In genomic region chr10:68238182-68238581, GRCm38 (mm10) we compare ENCODE assay signal across 16 mouse cellular contexts. TPM values are rescaled to one million over a fixed set of nuclear protein-coding genes. Genes with fewer than 3 reads are reported as not detected.
DNase-seq lines count a peak whose midpoint lies in the region; ATAC-seq and TF ChIP-seq lines count a peak whose summit lies in the region.
"Had no signal": no experiment of that assay in that cellular context is flagged by ENCODE, and none has a peak within 500 bp of the region (broad histone marks: within the 10 kb centered on the region; RNA-seq: fewer than 3 reads in every experiment).

No protein-coding gene starts in this region.

- no peak overlapping the region for H3K27ac ChIP-seq in forebrain, embryonic 16.5 days (ENCODE audit: low read length)
- no peak overlapping the region for H3K27ac ChIP-seq in forebrain, embryonic 13.5 days
- H3K27ac ChIP-seq in layer of hippocampus, adult 2 months: peak overlapping the region; percentile 57; the same call in 1 of the 2 replicates
- peak overlapping the region; percentile 76 for H3K27ac ChIP-seq in thymus, adult 2 months (ENCODE audit: control insufficient read depth, insufficient read depth, low read length)
- H3K27ac ChIP-seq: heart, embryonic 13.5 days; hindbrain, embryonic 15.5 days; limb, embryonic 13.5 days had no signal

- H3K4me1 ChIP-seq in forebrain, embryonic 16.5 days (replicated peaks; ENCODE audit: control insufficient read depth, insufficient read depth, low read length): peaks cover 5% of the 10 kb centered on the region
- peaks cover 19% of the 10 kb centered on the region for H3K4me1 ChIP-seq in forebrain, embryonic 13.5 days
- H3K4me1 ChIP-seq in thymus, adult 2 months (replicated peaks; ENCODE audit: control insufficient read depth, insufficient read depth, low read length): peaks cover 13% of the 10 kb centered on the region

- H3K9ac ChIP-seq in forebrain, embryonic 16.5 days (replicated peaks; ENCODE audit: low read depth, low read length): no peak overlapping the region
- no peak overlapping the region for H3K9ac ChIP-seq in forebrain, embryonic 13.5 days
- H3K9ac ChIP-seq: heart, embryonic 13.5 days; hindbrain, embryonic 15.5 days; limb, embryonic 13.5 days had no signal

- no peak for DNase-seq in layer of hippocampus, adult 2 months (ENCODE audit: low spot score in 2 of 2)
- no peak for DNase-seq in layer of hippocampus, postnatal 36 days
- no peak for DNase-seq in thymus, adult 2 months
- no peak for DNase-seq in thymus, adult 18-20 months
- no peak for DNase-seq in urinary bladder, adult 18-20 months (ENCODE audit: low spot score in 2 of 2)
- no peak for DNase-seq in thymus, postnatal 4 days
- DNase-seq: adrenal gland, postnatal 10 days; cerebellum, postnatal 14 days; gastrocnemius, postnatal 14 days; kidney, postnatal 10 days; midbrain, embryonic 14.5 days had no signal

- 0 out of 2 replicates have a peak, but pooled peaks have one; percentile 23 for ATAC-seq in forebrain, embryonic 16.5 days
- no peak for ATAC-seq in forebrain, embryonic 13.5 days

- H3K4me2 ChIP-seq in forebrain, embryonic 16.5 days (ENCODE audit: low read length): no peak overlapping the region
- no peak overlapping the region for H3K4me2 ChIP-seq in forebrain, embryonic 13.5 days
- H3K4me2 ChIP-seq: heart, embryonic 13.5 days; hindbrain, embryonic 15.5 days; limb, embryonic 13.5 days had no signal

- TF ChIP-seq POLR2A in thymus, adult 2 months (IDR thresholded peaks at IDR 0.05; ENCODE audit: control insufficient read depth, extremely low read depth, insufficient read depth, low read length, poor library complexity): no peak

- no peak for TF ChIP-seq CTCF in layer of hippocampus, adult 2 months (conservative IDR thresholded peaks at IDR 0.05)
- TF ChIP-seq CTCF in thymus, adult 2 months (IDR thresholded peaks at IDR 0.05; ENCODE audit: borderline replicate concordance, control insufficient read depth, extremely low read depth, insufficient read depth, low read length, poor library complexity): no peak

- no peaks in the 10 kb centered on the region for H3K9me3 ChIP-seq in forebrain, embryonic 16.5 days (ENCODE audit: control insufficient read depth, low read length)
- no peaks in the 10 kb centered on the region for H3K9me3 ChIP-seq in forebrain, embryonic 13.5 days (replicated peaks)
- H3K9me3 ChIP-seq: heart, embryonic 13.5 days; hindbrain, embryonic 15.5 days; limb, embryonic 13.5 days had no signal

- WGBS in forebrain, embryonic 16.5 days: 16% methylated on average over 3 of the region's 3 CpGs
- 28% methylated on average over 3 of the region's 3 CpGs for WGBS in forebrain, embryonic 13.5 days
- 87% methylated on average over 3 of the region's 3 CpGs for WGBS in thymus, adult 2 months

- H3K27me3 ChIP-seq in forebrain, embryonic 16.5 days (replicated peaks; ENCODE audit: control insufficient read depth, insufficient read depth, low read length): no peaks in the 10 kb centered on the region
- H3K27me3 ChIP-seq in forebrain, embryonic 13.5 days: no peaks in the 10 kb centered on the region
- no peaks in the 10 kb centered on the region for H3K27me3 ChIP-seq in thymus, adult 2 months (ENCODE audit: control insufficient read depth, insufficient read depth, low read length)
- H3K27me3 ChIP-seq: heart, embryonic 13.5 days; hindbrain, embryonic 15.5 days; limb, embryonic 13.5 days had no signal

- no peaks in the 10 kb centered on the region for H3K36me3 ChIP-seq in forebrain, embryonic 16.5 days (ENCODE audit: control insufficient read depth, insufficient read depth)
- peaks cover 5% of the 10 kb centered on the region; the same call in 1 of the 2 replicates for H3K36me3 ChIP-seq in forebrain, embryonic 13.5 days (ENCODE audit: poor library complexity, severe bottlenecking)
- H3K36me3 ChIP-seq in thymus, adult 2 months (ENCODE audit: control insufficient read depth, insufficient read depth, low read length): no peaks in the 10 kb centered on the region

- H3K4me3 ChIP-seq in forebrain, embryonic 16.5 days (replicated peaks; ENCODE audit: low read length): no peak overlapping the region
- H3K4me3 ChIP-seq in forebrain, embryonic 13.5 days: no peak overlapping the region
- H3K4me3 ChIP-seq in layer of hippocampus, adult 2 months: no peak overlapping the region
- no peak overlapping the region for H3K4me3 ChIP-seq in thymus, adult 2 months (ENCODE audit: control insufficient read depth, insufficient read depth, low read length)
- H3K4me3 ChIP-seq: heart, embryonic 13.5 days; hindbrain, embryonic 15.5 days; limb, embryonic 13.5 days had no signal

RNA-seq across cellular contexts. Expression of gene Arid5b, which starts 40.4 kb away (rescaled TPM):
- 14.4 and 14.7 TPM in 2 replicates for polyA plus RNA-seq in forebrain, embryonic 16.5 days (2015; fragmentation: Nextera tagmentation; extraction: Ambion mirVana)
- 12.6 and 15.2 TPM in 2 replicates for polyA plus RNA-seq in forebrain, embryonic 13.5 days (2015; fragmentation: Nextera tagmentation; extraction: Ambion mirVana)
- total RNA-seq in layer of hippocampus, adult 2 months (2021): 10 to 100 TPM; 25.5 to 27.2 TPM
- 10 to 100 TPM; 24.0 to 27.5 TPM for total RNA-seq in layer of hippocampus, postnatal 36 days (2021)
- polyA plus RNA-seq in thymus, adult 2 months (2012; rRNA removed): 4.0 and 4.6 TPM in 2 replicates

Comparison
In these comparisons a context has a peak if more than half of its experiments do, and no peak if none do; other contexts are left out.
1. H3K27ac ChIP-seq: peak in layer of hippocampus, adult 2 months (single experiment) and thymus, adult 2 months (single experiment); none in forebrain, embryonic 16.5 days (single experiment) and forebrain, embryonic 13.5 days (single experiment).